Mouse (Mus musculus) thymus, postnatal 25 days (tissue): ENCODE data around the gene Thy1.
A peak's percentile ranks its signal among the peaks of the same experiment; 100 is the strongest.

Experiments used
- DNase-seq: peaks from one replicate; pipeline ENCODE4 v3.0.0; 2022

Gene Thy1

GRCm38 (mm10) chr9:44037106-44037505 is 6.1 kb upstream of the Thy1 start:
- DNase-seq = peak; percentile 4

GRCm38 (mm10) chr9:44041511-44042395 is 1.4 kb upstream of the Thy1 start:
- DNase-seq = no peak

- no peak for DNase-seq
Observed at GRCm38 (mm10) chr9:44042396-44042680, 846 bp upstream of the Thy1 start.

GRCm38 (mm10) chr9:44043708-44044425 is 683 bp downstream of the Thy1 start:
- DNase-seq = peak; percentile 69

- peak; percentile 82 for DNase-seq
Observed at GRCm38 (mm10) chr9:44044426-44045157, 1.4 kb downstream of the Thy1 start.

- DNase-seq = no peak
Observed at GRCm38 (mm10) chr9:44045158-44045883, 2.1 kb downstream of the Thy1 start.

- DNase-seq = no peak
Observed at GRCm38 (mm10) chr9:44045884-44046272, 2.7 kb downstream of the Thy1 start.

- peak; percentile 71 for DNase-seq
Observed at GRCm38 (mm10) chr9:44046426-44046825, 3.2 kb downstream of the Thy1 start.

- DNase-seq = peak; percentile 84
Observed at GRCm38 (mm10) chr9:44047071-44047470, 3.9 kb downstream of the Thy1 start.

GRCm38 (mm10) chr9:44047571-44048490 is 4.6 kb downstream of the Thy1 start:
- peak; percentile 26 for DNase-seq

GRCm38 (mm10) chr9:44048541-44049380 is 5.6 kb downstream of the Thy1 start:
- peak; percentile 33 for DNase-seq

GRCm38 (mm10) chr9:44049381-44050165 is 6.4 kb downstream of the Thy1 start:
- peak; percentile 36 for DNase-seq

- DNase-seq = peak; percentile 59
Observed at GRCm38 (mm10) chr9:44052855-44053254, 9.7 kb downstream of the Thy1 start.

- no peak for DNase-seq
Observed at GRCm38 (mm10) chr9:44053936-44054335, 10.8 kb downstream of the Thy1 start.

- DNase-seq = no peak
Observed at GRCm38 (mm10) chr9:44058606-44059005, 15.4 kb downstream of the Thy1 start.

- DNase-seq = no peak
Observed at GRCm38 (mm10) chr9:44065177-44065576, 22.0 kb downstream of the Thy1 start.

- peak; percentile 100 for DNase-seq
Observed at GRCm38 (mm10) chr9:44066785-44067225, 23.6 kb downstream of the Thy1 start, which contains the start of gene Usp2. Usp2 (plus strand) TSS chr9:44067021.

- DNase-seq = no peak
Observed at GRCm38 (mm10) chr9:44067241-44067959, 24.2 kb downstream of the Thy1 start.

GRCm38 (mm10) chr9:44067960-44068330 is 24.8 kb downstream of the Thy1 start:
- DNase-seq = no peak
